Mouse (Mus musculus) Patski (cell line): Measurements from ENCODE around the gene Dhx34. TPM values are rescaled to one million over a fixed set of nuclear protein-coding genes. Genes with fewer than 3 reads are reported as not detected.
A peak's percentile ranks its signal among the peaks of the same experiment; 100 is the strongest.

ENCODE experiments used
- ATAC-seq: fragments of 100-300 bp; one replicate; pipeline ENCODE4 v1.8.0; 2021
- CTCF ChIA-PET: fragments of 350-600 bp; sonication (Branson Sonifier 250); formaldehyde crosslinking; loops from one replicate; lab custom pipeline; 2022; ENCODE audit warnings: inconsistent platforms; lab: Charles Lee
- POLR2A ChIA-PET: fragments of 350-600 bp; sonication (Branson Sonifier 250); formaldehyde crosslinking; loops from one replicate; lab custom pipeline; 2022; ENCODE audit warnings: antibody characterized with exemption, inconsistent platforms; lab: Charles Lee
- DNase-seq: peaks from one replicate; pipeline ENCODE4 v3.0.0-alpha.2; 2011; ENCODE audit warnings: low read depth, low spot score
- H3K27me3 ChIP-seq: fragments of 371-371 bp; one replicate; pipeline ENCODE4 v1.5.1; 2021
- CTCF ChIP-seq: fragments of 100-300 bp; IDR thresholded peaks from one replicate; pipeline ENCODE4 v1.5.1; 2021
- in situ Hi-C: fragments of 300-500 bp; cut with MboI; formaldehyde crosslinking; loops from 3 replicates; pipeline ENCODE4 v1.11.1; 2018; ENCODE audit warnings: low pct_unique_long_range_greater_than_20kb, mixed read lengths
- polyA plus RNA-seq: library from polyadenylated mRNA; unstranded; gene quantifications from one replicate; pipeline ENCODE4 v1.2.3, GENCODE M21; 2021

The Dhx34 gene
- polyA plus RNA-seq, 1 experiment from 2014 or later, result 15.1 TPM

DNA sequence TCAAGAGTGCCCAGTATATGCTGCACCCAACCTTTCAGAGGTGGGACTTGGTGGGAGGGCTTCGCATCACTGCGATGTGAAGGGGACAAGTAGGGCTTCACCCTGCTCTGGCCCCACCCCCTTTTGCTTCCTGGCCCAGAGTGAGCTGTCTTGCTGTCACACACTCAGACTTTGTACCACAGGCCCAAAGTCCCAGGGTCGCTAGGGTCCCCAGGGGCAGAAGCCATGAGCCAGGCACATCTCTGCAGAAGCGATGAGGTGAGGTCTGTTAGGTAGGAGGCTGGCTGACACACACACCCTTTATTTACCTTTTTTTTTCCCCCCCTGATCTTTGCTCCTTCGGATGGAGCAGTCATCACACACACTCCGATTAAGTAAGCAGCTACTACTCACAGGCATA lies 8.6 kb downstream of the Dhx34 start:
- DNase-seq (no peak), ATAC-seq (no peak)
- POLR2A ChIA-PET, result no interaction called here
- TF ChIP-seq CTCF, result no peak
- CTCF ChIA-PET, result interaction anchor here (1.0 to 1.2 kb wide), 2 partner anchors 10 to 50 kb away, joined by 3 to 5 read pairs; no protein-coding TSS in a partner anchor
- H3K27me3 ChIP-seq, result no peaks in the 10 kb centered on the region
- in situ Hi-C loops, result no loop called here

DNA sequence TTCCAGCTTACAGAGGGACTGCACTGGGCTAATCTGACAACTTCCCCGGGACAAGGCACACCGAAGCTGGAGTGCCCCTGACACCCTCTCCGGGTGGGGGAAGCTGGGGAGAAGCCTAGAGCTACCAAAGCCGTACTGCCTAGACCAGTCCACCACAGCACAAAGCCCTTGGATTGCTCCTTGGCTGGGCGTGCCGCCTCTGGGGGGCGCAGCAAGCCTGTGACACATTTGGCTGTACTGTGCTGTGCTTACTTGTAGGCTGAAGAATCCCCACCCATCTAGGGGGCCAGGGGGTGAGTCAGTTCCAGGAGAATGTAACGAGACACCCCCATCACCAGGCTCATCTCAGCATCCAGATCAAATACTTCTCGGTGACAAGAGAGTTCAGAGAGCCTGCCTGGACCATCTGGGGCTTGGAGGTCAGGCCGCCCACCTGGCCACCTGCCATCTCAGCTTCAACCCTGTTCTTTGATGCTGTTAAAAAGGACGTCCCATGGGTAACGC lies 10.9 kb downstream of the Dhx34 start:
- H3K27me3 ChIP-seq, result no peaks in the 10 kb centered on the region
- ChIA-PET POLR2A (no interaction called here), CTCF (interaction anchor here (1.9 kb wide), 1 partner anchor 52 kb away, joined by 10 read pairs; no protein-coding TSS in a partner anchor)
- DNase-seq, result no peak
- TF ChIP-seq CTCF, result no peak
- in situ Hi-C loops, result no loop called here
- no peak for ATAC-seq

DNA sequence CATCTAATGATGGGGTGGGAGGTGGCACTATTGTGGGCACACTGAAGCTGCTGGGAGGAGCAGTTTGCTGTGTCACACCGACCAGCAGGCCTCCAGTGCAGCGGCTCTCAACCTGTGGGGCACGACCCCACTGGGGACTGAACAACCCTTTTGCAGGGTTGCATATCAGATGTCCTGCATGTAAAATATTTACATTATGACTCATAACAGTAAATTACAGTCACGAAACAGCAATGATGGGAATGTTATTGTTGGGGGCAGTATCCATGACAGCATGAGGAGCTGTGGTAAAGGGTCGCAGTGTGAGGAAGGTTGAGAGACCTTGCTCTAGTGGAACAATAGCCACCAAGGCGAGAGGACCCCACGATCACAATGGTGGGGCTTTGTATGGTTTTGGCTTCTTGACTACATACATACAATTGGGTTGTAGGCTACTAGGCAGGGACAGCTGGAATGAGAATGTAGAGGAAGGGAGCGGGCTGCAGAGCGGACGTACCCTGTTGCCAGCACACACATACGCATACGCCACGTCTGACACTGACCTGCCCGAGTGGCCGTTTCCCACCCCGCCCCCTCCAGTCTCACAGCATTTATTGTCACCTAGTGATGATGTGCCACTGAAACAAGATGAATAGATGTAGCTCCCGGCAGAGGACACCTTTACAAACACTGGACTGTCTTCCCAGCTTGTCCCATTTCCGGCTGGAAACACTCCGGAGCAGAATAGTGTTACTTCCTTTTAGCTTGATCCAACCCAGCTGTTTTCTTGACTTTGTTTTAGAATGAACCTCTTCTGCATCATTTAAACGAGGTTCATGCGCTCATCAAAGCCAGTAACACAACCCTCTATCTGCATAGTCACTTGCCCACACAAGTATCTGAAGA lies 12.8 kb downstream of the Dhx34 start:
- POLR2A ChIA-PET, result no interaction called here
- no peaks in the 10 kb centered on the region for H3K27me3 ChIP-seq
- no peak for ATAC-seq
- no peak for TF ChIP-seq CTCF
- DNase-seq, result no peak
- in situ Hi-C loops, result no loop called here
- CTCF ChIA-PET, result interaction anchor here (1.0 kb wide), 1 partner anchor 13 kb away, joined by 3 read pairs; the partner anchor contains the start of gene Dhx34

GRCm38 (mm10) chr7:16207496-16207895 lies 14.3 kb downstream of the Dhx34 start:
- in situ Hi-C loops, result no loop called here
- no peaks in the 10 kb centered on the region for H3K27me3 ChIP-seq
- TF ChIP-seq CTCF, result no peak
- ChIA-PET POLR2A (interaction anchor here (0.6 to 1.2 kb wide), 3 partner anchors 14 to 62 kb away, joined by 3 to 5 read pairs (median 3); partner anchors contain the start of gene Dhx34), CTCF (no interaction called here)
- DNase-seq, result peak; percentile 77
- peak; percentile 96 for ATAC-seq

GRCm38 (mm10) chr7:16207076-16207475 lies 14.8 kb downstream of the Dhx34 start:
- H3K27me3 ChIP-seq, result no peaks in the 10 kb centered on the region
- TF ChIP-seq CTCF, result no peak
- ATAC-seq (peak; percentile 42), DNase-seq (no peak)
- in situ Hi-C loops, result no loop called here
- POLR2A ChIA-PET, result interaction anchor here (0.6 to 1.2 kb wide), 3 partner anchors 15 to 62 kb away, joined by 3 to 5 read pairs (median 3); partner anchors contain the start of gene Dhx34
- CTCF ChIA-PET, result no interaction called here

DNA sequence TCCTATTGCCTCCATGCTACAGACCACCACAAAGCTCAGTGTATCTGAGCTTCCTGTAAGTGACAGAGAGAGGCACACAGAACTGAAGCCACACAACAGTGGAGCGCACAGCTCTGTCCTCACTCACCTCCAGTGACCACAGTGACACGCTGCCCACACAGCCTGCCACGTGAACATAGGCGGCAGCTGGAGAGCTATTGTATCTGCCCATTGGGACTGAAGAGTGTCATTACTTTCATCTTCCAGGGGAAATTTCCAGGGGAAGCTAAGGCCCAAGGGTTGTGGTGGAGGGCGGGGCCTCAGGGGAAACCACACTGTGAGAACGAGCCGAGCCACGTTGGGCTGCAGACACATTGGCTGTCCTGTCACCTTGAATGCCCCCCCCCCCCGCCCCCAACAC lies 17.0 kb downstream of the Dhx34 start:
- DNase-seq, result no peak
- CTCF ChIA-PET, result interaction anchor here (1.8 kb wide), 1 partner anchor 17 kb away, joined by 4 read pairs; the partner anchor contains the start of gene Dhx34
- no peaks in the 10 kb centered on the region for H3K27me3 ChIP-seq
- no peak for ATAC-seq
- in situ Hi-C loops, result no loop called here
- no peak for TF ChIP-seq CTCF
- POLR2A ChIA-PET, result interaction anchor here (0.6 kb wide), 1 partner anchor 63 kb away, joined by 3 read pairs; no protein-coding TSS in a partner anchor

GRCm38 (mm10) chr7:16203505-16203903 lies 18.3 kb downstream of the Dhx34 start:
- H3K27me3 ChIP-seq, result no peaks in the 10 kb centered on the region
- CTCF ChIA-PET, result interaction anchor here (1.1 to 1.8 kb wide), 2 partner anchors 11 to 18 kb away, joined by 3 to 4 read pairs; partner anchors contain the start of gene Dhx34
- ATAC-seq, result no peak
- TF ChIP-seq CTCF, result no peak
- DNase-seq, result no peak
- in situ Hi-C loops, result no loop called here
- POLR2A ChIA-PET, result no interaction called here

DNA sequence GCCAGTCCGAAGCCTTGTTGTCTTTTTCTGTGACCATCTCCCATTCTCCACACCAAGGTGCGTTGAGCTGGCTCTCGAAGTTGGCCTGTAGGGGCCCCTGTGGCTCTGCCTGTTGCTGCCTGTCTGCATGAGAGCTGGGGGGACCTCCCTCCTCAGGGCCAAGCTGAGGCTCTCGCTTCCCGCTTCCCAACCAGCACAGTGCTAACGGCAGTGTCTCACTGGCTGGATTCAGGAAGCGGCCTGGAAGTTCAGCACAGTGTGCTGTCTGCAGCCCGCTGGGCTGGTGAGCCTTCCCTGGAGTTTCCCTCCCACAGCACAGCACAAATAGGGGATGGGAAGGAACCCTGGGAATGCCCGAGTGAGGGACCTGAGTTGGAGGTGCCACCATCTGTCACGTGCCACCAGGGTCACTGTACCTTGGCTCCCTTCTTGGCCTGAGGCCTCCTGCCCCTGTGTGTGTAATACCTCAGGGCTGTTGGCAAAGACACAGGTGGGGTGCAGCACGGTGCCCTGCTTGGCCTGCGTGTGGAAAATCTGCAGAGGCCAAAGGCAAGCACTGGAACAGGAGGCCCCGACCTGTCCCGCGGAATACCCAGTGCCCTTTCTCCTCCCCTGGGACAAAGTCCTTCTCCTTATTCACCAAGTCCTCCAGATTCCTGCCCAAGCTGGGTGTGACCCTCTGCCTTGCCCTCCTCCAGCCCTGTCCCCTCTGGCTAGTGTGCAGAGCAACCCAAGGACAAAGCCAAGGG lies 18.9 kb downstream of the Dhx34 start:
- in situ Hi-C loops, result no loop called here
- DNase-seq (no peak), ATAC-seq (no peak)
- TF ChIP-seq CTCF, result no peak
- no peaks in the 10 kb centered on the region for H3K27me3 ChIP-seq
- ChIA-PET CTCF (interaction anchor here (1.1 kb wide), 1 partner anchor 11 kb away, joined by 3 read pairs; no protein-coding TSS in a partner anchor), POLR2A (no interaction called here)

- in situ Hi-C loops, result no loop called here
- DNase-seq (no peak), ATAC-seq (no peak)
- TF ChIP-seq CTCF, result no peak
- H3K27me3 ChIP-seq, result no peaks in the 10 kb centered on the region
- POLR2A ChIA-PET, result no interaction called here
- CTCF ChIA-PET, result no interaction called here
These were observed 20.7 kb downstream of the Dhx34 start for GRCm38 (mm10) chr7:16201136-16201535.

GRCm38 (mm10) chr7:16198540-16198939 lies 23.3 kb downstream of the Dhx34 start:
- no peak for DNase-seq
- TF ChIP-seq CTCF, result no peak
- in situ Hi-C loops, result no loop called here
- no peaks in the 10 kb centered on the region for H3K27me3 ChIP-seq
- ATAC-seq, result no peak
- ChIA-PET POLR2A (no interaction called here), CTCF (no interaction called here)
